Mouse (Mus musculus): ENCODE data around the gene AI593442. TPM values are rescaled to one million over a fixed set of nuclear protein-coding genes. Genes with fewer than 3 reads are reported as not detected.
A peak's percentile ranks its signal among the peaks of the same experiment; 100 is the strongest.

Gene AI593442
- 42.5 and 54.1 TPM in 2 replicates for polyA plus RNA-seq (2012; rRNA removed)

- DNase-seq (ENCODE audit: extremely low spot score in 1 of 2, low spot score in 1 of 2), result peak in 1 of 2 experiments; percentile 77
These were observed at the start of gene AI593442 for GRCm38 (mm10) chr9:52679362-52679947. Gene AI593442 (minus strand): TSS chr9:52679780.

DNA sequence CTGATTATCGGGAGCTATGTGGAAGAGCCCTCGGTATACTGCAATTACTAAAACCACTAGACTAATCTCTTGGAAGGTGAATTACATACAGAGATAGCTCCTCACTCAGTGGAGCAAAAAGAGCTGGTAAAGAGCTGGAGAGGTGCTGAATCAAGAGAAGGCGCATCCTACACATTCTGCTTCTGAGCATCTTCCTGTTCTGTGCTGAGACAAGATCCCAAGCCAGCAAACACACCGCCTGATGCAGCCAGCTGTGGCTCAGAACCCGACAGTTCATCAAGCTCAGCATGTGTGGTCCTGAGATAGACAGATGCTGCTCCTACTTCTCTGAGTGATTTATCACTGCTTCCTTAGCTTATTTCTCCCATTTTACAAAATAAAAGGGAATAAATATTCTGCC, 49.2 kb upstream of the AI593442 start:
- DNase-seq (ENCODE audit: extremely low spot score in 1 of 2, low spot score in 1 of 2), result no peak

DNA sequence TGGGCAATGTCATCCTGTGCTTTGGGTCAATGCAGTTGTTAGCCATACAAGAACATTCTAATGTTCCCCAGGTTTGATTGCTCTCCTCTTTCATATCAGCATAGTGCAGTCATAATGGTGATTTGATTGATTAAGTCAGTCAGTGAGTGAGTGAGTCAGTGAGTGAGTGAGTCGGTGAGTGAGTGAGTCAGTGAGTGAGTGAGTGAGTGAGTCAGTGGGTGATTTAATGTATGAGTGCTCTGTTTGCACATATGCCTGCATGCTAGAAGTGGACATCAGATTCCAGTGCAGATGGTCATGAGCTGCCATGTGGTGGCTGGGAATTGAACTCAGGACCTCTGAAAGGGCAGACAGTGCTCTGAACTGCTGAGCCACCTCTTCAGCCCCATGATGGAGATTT, 43.0 kb upstream of the AI593442 start:
- no peak for DNase-seq (ENCODE audit: extremely low spot score in 1 of 2, low spot score in 1 of 2)

DNA sequence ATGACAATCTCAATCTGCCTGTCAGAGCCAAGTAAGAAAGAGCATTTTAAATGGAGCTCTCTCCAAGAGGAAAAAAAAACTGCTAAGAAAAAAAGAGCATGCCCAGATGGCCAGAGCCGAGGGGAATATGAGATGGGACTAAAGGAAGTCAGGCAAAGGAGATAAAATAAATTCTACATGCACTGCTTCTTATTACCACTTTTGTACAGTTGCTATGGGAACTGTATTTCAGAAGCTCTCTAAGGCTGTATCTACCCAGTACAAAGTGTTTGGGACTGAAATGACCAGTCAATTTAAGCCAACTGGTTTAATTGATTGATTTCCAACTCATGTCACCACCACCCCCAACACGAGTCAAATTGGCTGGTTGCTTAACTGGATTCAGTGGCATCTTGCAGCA, 40.0 kb upstream of the AI593442 start:
- DNase-seq (ENCODE audit: extremely low spot score in 1 of 2, low spot score in 1 of 2), result no peak

GRCm38 (mm10) chr9:52680036-52680435, 456 bp upstream of the AI593442 start:
- DNase-seq (ENCODE audit: extremely low spot score in 1 of 2, low spot score in 1 of 2), result peak in 1 of 2 experiments; percentile 53

DNA sequence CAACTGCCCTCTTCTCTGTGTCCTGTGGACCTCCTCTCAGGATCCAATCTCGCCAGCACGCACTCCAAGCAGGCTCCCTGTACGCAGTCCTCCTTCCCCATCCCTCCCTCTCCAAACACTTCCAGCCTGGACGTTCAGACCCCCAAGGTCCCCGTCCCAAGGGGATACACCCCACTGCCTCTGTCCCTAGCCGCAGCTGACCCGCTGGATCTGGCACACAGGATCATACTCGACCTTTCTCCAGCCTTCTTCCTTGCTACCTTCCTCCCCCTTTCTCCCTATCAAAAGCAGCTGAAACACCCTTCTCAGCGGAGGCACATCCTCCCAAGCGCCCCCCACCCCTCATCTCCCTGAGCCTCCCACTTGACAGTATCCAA, 753 bp downstream of the AI593442 start:
- DNase-seq (ENCODE audit: extremely low spot score in 1 of 2, low spot score in 1 of 2), result no peak

- DNase-seq (ENCODE audit: extremely low spot score in 1 of 2, low spot score in 1 of 2), result peak in 1 of 2 experiments; percentile 64
These were observed 1.3 kb downstream of the AI593442 start for GRCm38 (mm10) chr9:52678179-52678838.

DNA sequence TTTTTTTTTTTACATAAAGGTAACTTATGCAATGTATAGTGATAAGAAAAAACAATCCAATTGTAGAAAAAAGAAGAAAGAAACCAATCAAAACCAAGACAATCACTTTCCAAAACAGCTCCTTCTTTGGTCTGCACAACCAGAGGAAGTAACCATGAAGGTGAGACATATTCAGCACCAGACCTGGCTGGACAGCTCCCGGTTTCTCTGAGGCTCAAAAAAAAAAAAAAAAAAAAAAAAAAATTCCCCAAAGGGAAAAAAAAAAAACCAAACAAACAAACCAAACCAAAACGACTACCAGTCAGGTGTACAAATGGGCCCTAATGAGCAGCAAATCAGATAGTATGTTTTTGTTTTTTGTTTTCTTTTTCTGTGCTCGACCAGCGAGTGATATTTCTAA, 3.0 kb downstream of the AI593442 start:
- DNase-seq (ENCODE audit: extremely low spot score in 1 of 2, low spot score in 1 of 2), result no peak

DNA sequence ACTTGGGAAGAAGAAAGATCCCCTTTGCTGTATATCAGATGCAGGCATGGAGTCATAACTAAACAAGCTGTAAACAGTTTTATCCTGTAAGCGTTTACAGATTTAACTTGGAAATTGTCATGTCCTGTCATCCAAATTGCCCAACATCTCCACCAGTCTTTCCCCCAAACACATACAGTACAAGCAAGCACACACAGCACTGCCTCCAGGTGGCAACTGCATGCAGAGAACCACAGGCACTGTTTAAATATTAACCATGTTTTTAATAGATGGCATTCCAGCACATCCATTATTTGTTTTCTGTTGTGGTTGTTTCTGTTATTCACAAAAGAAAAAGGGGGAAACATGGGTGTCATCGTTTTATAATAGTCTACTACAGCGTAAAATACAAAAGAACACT, 3.6 kb downstream of the AI593442 start:
- no peak for DNase-seq (ENCODE audit: extremely low spot score in 1 of 2, low spot score in 1 of 2)

GRCm38 (mm10) chr9:52661422-52661821, 18.2 kb downstream of the AI593442 start:
- DNase-seq (ENCODE audit: extremely low spot score in 1 of 2, low spot score in 1 of 2), result peak; percentile 55 to 75

GRCm38 (mm10) chr9:52650341-52650951, 29.1 kb downstream of the AI593442 start:
- DNase-seq (ENCODE audit: extremely low spot score in 1 of 2, low spot score in 1 of 2), result no peak

DNA sequence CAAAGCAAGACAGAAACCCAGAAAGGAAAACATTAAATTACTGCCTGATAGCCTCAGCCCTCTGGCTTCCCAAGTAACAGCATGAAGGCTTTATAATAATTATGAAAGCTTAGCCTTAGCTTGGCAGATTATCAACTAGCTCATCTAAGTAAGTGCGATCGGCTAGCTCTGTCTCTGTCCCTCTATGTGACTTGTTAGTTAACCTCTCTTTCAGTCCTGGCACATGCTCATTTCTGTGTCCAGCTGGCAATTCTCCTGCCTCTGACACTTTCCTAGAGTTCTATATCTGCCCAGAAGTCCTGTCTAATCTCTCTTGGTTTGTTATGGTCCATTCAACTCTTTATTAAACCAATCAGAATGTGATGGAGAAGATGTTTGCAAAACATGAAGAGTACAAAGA, 34.3 kb downstream of the AI593442 start:
- no peak for DNase-seq (ENCODE audit: extremely low spot score in 1 of 2, low spot score in 1 of 2)

DNA sequence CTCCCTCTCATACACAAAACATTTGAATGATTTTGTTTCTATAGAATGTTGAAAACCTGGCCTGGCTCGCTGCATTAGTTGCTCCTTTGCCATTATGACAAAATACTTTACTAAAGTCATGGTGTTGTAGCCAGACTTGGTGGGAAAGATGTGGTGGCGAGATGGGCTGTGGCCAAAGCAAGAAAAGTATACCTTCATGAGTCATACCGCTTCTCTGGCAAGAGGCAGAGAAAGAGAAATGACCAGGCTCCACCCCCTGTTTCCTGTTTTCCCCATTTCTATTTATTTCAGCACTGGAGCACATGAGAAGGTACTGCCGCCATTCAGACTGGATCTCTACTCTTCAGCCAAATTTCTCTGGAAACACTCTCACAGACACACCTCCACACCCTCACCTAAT, 35.0 kb downstream of the AI593442 start:
- DNase-seq (ENCODE audit: extremely low spot score in 1 of 2, low spot score in 1 of 2), result peak in 1 of 2 experiments; percentile 15

DNA sequence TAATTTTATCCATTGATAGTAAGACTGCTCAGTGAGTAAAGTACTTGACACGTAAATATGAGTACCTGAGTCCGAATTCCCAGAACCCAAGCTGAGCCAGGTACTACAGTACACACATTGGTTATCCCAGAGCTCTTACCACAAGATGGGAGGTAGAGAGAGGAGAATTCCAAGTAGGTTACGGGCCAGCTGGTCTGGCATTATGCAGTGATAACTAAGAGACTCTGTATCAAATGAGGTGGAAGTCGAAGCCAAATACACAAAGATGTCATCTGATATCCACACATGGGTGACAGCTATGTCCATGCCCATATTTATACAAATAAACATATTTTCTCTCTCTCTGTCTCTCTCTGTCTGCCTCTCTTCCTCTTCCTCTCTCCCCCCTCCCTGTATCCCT, 35.4 kb downstream of the AI593442 start:
- DNase-seq (ENCODE audit: extremely low spot score in 1 of 2, low spot score in 1 of 2), result no peak

DNA sequence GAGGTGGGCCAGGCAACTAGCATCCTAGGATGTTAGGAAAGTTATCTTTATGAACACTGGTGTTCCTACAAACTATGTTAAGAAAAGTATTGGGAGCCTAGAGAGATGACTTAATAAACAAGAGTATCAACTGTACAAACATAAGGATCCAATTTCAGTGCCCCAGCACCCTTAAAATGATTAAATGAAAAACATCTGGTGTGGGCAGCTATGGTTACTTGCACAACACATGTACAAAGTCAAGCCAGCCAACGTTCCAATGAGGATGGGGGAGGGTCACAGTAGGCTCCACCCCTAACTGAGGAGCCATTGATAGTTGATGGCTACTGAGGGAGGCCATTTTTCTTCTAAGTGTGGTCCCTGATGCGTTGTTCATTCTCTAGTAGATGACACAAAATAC, 43.6 kb downstream of the AI593442 start:
- DNase-seq (ENCODE audit: extremely low spot score in 1 of 2, low spot score in 1 of 2), result no peak

DNA sequence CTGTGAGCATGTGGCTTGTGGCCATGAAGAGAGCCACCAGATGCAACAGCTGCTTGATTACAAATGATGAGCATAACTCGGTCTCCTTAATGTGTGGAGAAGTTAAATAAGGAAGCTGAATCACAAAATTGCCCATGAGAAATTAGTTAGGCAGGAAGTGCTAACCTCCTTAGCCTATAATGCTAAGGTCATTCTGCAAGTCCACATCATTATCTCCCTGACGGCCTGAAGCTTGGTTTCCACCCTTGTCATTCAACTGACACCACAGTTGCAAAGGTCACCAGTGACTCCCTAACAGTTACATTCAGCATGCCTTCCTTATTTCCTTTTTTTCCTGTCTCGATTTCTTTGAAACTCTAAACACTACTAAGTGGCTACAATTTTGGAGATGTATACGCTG, 55.7 kb downstream of the AI593442 start:
- DNase-seq (ENCODE audit: extremely low spot score in 1 of 2, low spot score in 1 of 2), result no peak
